26 mouse cellular contexts compared by ENCODE assay signal in the genomic region with DNA sequence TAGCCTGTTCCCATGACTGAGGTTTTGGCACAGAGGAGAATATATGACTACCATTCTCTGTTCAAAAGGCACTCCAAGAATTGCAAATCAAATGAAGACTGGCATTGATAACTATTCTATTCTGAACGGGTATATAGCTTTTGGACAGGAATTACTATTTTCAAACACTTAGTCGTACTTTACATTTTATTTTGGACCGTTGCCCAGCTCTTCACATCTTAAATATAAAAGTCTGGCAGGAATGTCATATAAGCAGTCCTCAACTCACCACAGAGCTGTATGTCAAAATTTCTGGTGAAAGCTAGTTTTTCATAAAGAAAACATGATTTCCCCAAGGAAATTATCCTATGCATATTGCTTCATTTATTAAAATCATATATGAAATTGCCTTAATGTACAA.
DNase-seq lines count a peak whose midpoint lies in the region; ATAC-seq and TF ChIP-seq lines count a peak whose summit lies in the region.
"Had no signal": no experiment of that assay in that cellular context is flagged by ENCODE, and none has a peak within 500 bp of the region (broad histone marks: within the 10 kb centered on the region; RNA-seq: fewer than 3 reads in every experiment).

No protein-coding gene starts in this region.

- no peaks in the 10 kb centered on the region for H3K4me1 ChIP-seq in embryonic facial prominence, embryonic 14.5 days (ENCODE audit: control insufficient read depth, insufficient read depth, low read length)
- no peaks in the 10 kb centered on the region for H3K4me1 ChIP-seq in embryonic facial prominence, embryonic 10.5 days
- no peaks in the 10 kb centered on the region for H3K4me1 ChIP-seq in forebrain, postnatal 0 days (ENCODE audit: insufficient read depth)
- no peaks in the 10 kb centered on the region for H3K4me1 ChIP-seq in forebrain, embryonic 12.5 days
- H3K4me1 ChIP-seq: embryonic facial prominence, embryonic 12.5 days; heart, embryonic 10.5 days; heart, embryonic 13.5 days had no signal

- H3K27ac ChIP-seq in embryonic facial prominence, embryonic 14.5 days (replicated peaks; ENCODE audit: low read depth, low read length), result no peak overlapping the region
- H3K27ac ChIP-seq in embryonic facial prominence, embryonic 10.5 days (replicated peaks), result no peak overlapping the region
- H3K27ac ChIP-seq in forebrain, postnatal 0 days (ENCODE audit: low read depth, low read length), result no peak overlapping the region
- H3K27ac ChIP-seq in forebrain, embryonic 12.5 days, result no peak overlapping the region
- H3K27ac ChIP-seq: embryonic facial prominence, embryonic 12.5 days; heart, adult 2 months; heart, embryonic 10.5 days; heart, embryonic 13.5 days; hindbrain, embryonic 14.5 days; hindbrain, postnatal 0 days had no signal

- peak; percentile 84 for DNase-seq in embryonic facial prominence, embryonic 14.5 days (ENCODE audit: low spot score)
- no peak for DNase-seq in embryonic facial prominence, embryonic 10.5 days (ENCODE audit: low spot score)
- peak; percentile 43 for DNase-seq in forebrain, postnatal 0 days
- DNase-seq in NIH3T3 (ENCODE audit: low read depth), result peak; percentile 1
- DNase-seq in brain, embryonic 18.5 days (ENCODE audit: low read depth, low spot score), result peak; percentile 37
- DNase-seq in right cerebral cortex, postnatal 4 days, result no peak
- no peak for DNase-seq in ovary, postnatal 36 days (ENCODE audit: low spot score)
- DNase-seq: adrenal gland, postnatal 10 days; adrenal gland, postnatal 36 days; cerebellum, adult 18-20 months; cerebellum, adult 9-10 months; cerebellum, postnatal 14 days; gastrocnemius, postnatal 25 days; heart, adult 2 months; heart, postnatal 14 days; heart, postnatal 4 days had no signal

- no peak overlapping the region for H3K4me2 ChIP-seq in embryonic facial prominence, embryonic 14.5 days (ENCODE audit: low read depth, low read length)
- no peak overlapping the region for H3K4me2 ChIP-seq in forebrain, postnatal 0 days (ENCODE audit: low read depth)
- no peak overlapping the region for H3K4me2 ChIP-seq in forebrain, embryonic 12.5 days
- H3K4me2 ChIP-seq: embryonic facial prominence, embryonic 12.5 days; heart, embryonic 13.5 days; hindbrain, embryonic 14.5 days had no signal

- no peak overlapping the region for H3K9ac ChIP-seq in embryonic facial prominence, embryonic 14.5 days (ENCODE audit: low read depth, low read length)
- H3K9ac ChIP-seq in forebrain, postnatal 0 days, result no peak overlapping the region
- H3K9ac ChIP-seq in forebrain, embryonic 12.5 days, result no peak overlapping the region
- H3K9ac ChIP-seq: embryonic facial prominence, embryonic 12.5 days; heart, embryonic 13.5 days; hindbrain, embryonic 14.5 days had no signal

- no peaks in the 10 kb centered on the region for H3K27me3 ChIP-seq in embryonic facial prominence, embryonic 14.5 days (replicated peaks; ENCODE audit: control insufficient read depth, insufficient read depth, low read length)
- no peaks in the 10 kb centered on the region for H3K27me3 ChIP-seq in embryonic facial prominence, embryonic 10.5 days (replicated peaks; ENCODE audit: low read depth, poor library complexity, severe bottlenecking)
- no peaks in the 10 kb centered on the region; the same call in 1 of the 2 replicates for H3K27me3 ChIP-seq in forebrain, postnatal 0 days (ENCODE audit: insufficient read depth, low read length)
- H3K27me3 ChIP-seq in forebrain, embryonic 12.5 days, result no peaks in the 10 kb centered on the region
- H3K27me3 ChIP-seq: embryonic facial prominence, embryonic 12.5 days; heart, embryonic 13.5 days; Patski had no signal

- no peak for ATAC-seq in embryonic facial prominence, embryonic 14.5 days (ENCODE audit: low read depth)
- no peak for ATAC-seq in forebrain, postnatal 0 days
- ATAC-seq in forebrain, embryonic 12.5 days (ENCODE audit: low FRiP score), result no peak
- ATAC-seq: hindbrain, postnatal 0 days; inflammation-experienced regulatory T-cells, adult 6 months; intestine, embryonic 16.5 days; Patski had no signal

- H3K4me3 ChIP-seq in embryonic facial prominence, embryonic 14.5 days (ENCODE audit: low read depth, low read length), result no peak overlapping the region
- H3K4me3 ChIP-seq in embryonic facial prominence, embryonic 10.5 days, result no peak overlapping the region
- no peak overlapping the region for H3K4me3 ChIP-seq in forebrain, postnatal 0 days (ENCODE audit: low read depth, low read length)
- no peak overlapping the region for H3K4me3 ChIP-seq in forebrain, embryonic 12.5 days (replicated peaks)
- H3K4me3 ChIP-seq: embryonic facial prominence, embryonic 12.5 days; erythroblast, embryonic 14.5 days; heart, adult 2 months; heart, embryonic 10.5 days; heart, embryonic 13.5 days had no signal

- H3K9me3 ChIP-seq in embryonic facial prominence, embryonic 14.5 days (ENCODE audit: control insufficient read depth, low read length), result no peaks in the 10 kb centered on the region
- H3K9me3 ChIP-seq in embryonic facial prominence, embryonic 10.5 days, result no peaks in the 10 kb centered on the region
- no peaks in the 10 kb centered on the region for H3K9me3 ChIP-seq in forebrain, postnatal 0 days (ENCODE audit: low read length)
- H3K9me3 ChIP-seq in forebrain, embryonic 12.5 days, result no peaks in the 10 kb centered on the region
- H3K9me3 ChIP-seq: embryonic facial prominence, embryonic 12.5 days; heart, embryonic 10.5 days; heart, embryonic 13.5 days had no signal

- WGBS in embryonic facial prominence, embryonic 14.5 days, result 47% methylated on average over 3 of the region's 3 CpGs
- WGBS in embryonic facial prominence, embryonic 10.5 days, result 91% methylated on average over 3 of the region's 3 CpGs
- 67% methylated on average over 3 of the region's 3 CpGs for WGBS in forebrain, postnatal 0 days
- WGBS in forebrain, embryonic 12.5 days, result 84% methylated on average over 3 of the region's 3 CpGs

- no peaks in the 10 kb centered on the region for H3K36me3 ChIP-seq in embryonic facial prominence, embryonic 14.5 days (ENCODE audit: control insufficient read depth, insufficient read depth, low read length)
- no peaks in the 10 kb centered on the region for H3K36me3 ChIP-seq in embryonic facial prominence, embryonic 10.5 days (replicated peaks)
- no peaks in the 10 kb centered on the region for H3K36me3 ChIP-seq in forebrain, postnatal 0 days (ENCODE audit: insufficient read depth)
- H3K36me3 ChIP-seq in forebrain, embryonic 12.5 days (replicated peaks), result no peaks in the 10 kb centered on the region
- H3K36me3 ChIP-seq: embryonic facial prominence, embryonic 12.5 days; heart, embryonic 10.5 days; heart, embryonic 13.5 days had no signal

- no peak for TF ChIP-seq CTCF in forebrain, postnatal 0 days (IDR thresholded peaks at IDR 0.05; ENCODE audit: low read depth)

Comparison
In these comparisons a context has a peak if more than half of its experiments do, and no peak if none do; other contexts are left out.
1. DNase-seq: peak in embryonic facial prominence, embryonic 14.5 days (single experiment), forebrain, postnatal 0 days (single experiment), NIH3T3 (single experiment) and brain, embryonic 18.5 days (single experiment); none in embryonic facial prominence, embryonic 10.5 days (single experiment), right cerebral cortex, postnatal 4 days (single experiment) and ovary, postnatal 36 days (single experiment).